Mouse (Mus musculus) stomach, embryonic 15.5 days (tissue): Measurements from ENCODE around the gene Ppara. TPM values are rescaled to one million over a fixed set of nuclear protein-coding genes. Genes with fewer than 3 reads are reported as not detected.

Experiments used
- ATAC-seq: fragments of 200-750 bp; cut with Nextera tagmentation; 2 replicates; pipeline ENCODE4 v1.8.0; 2017; ENCODE audit warnings: low read depth, moderate number of reproducible peaks, moderate TSS enrichment; ENCODE audit not compliant: insufficient read depth, low FRiP score
- H3K27ac ChIP-seq: fragments of 300-500 bp; sonication (generic); 2 replicates; pipeline ENCODE4 v1.5.1; 2015; ENCODE audit warnings: mild to moderate bottlenecking, inconsistent platforms
- H3K27me3 ChIP-seq: fragments of 300-500 bp; sonication (generic); replicated peaks from 2 replicates; pipeline ENCODE4 v1.6.1; 2015; ENCODE audit warnings: inconsistent platforms
- H3K36me3 ChIP-seq: fragments of 300-500 bp; sonication (generic); 2 replicates; pipeline ENCODE4 v1.6.1; 2015; ENCODE audit warnings: inconsistent platforms
- H3K4me1 ChIP-seq: fragments of 300-500 bp; sonication (generic); 2 replicates; pipeline ENCODE4 v1.6.1; 2015; ENCODE audit warnings: inconsistent platforms
- H3K4me2 ChIP-seq: fragments of 300-500 bp; sonication (generic); 2 replicates; pipeline ENCODE4 v1.6.1; 2015; ENCODE audit warnings: mild to moderate bottlenecking, inconsistent platforms
- H3K4me3 ChIP-seq: fragments of 300-500 bp; sonication (generic); replicated peaks from 2 replicates; pipeline ENCODE4 v1.5.1; 2015; ENCODE audit warnings: inconsistent platforms
- H3K9ac ChIP-seq: fragments of 300-500 bp; sonication (generic); 2 replicates; pipeline ENCODE4 v1.6.1; 2015; ENCODE audit warnings: inconsistent platforms
- H3K9me3 ChIP-seq: fragments of 300-500 bp; sonication (generic); 2 replicates; pipeline ENCODE4 v1.6.1; 2016; ENCODE audit warnings: inconsistent platforms
- whole genome bisulfite sequencing: fragments of 180-500 bp; shearing (Covaris S2); methylation state at CpG from one replicate; pipeline ENCODE4 v1.1.7; 2015; 5-methylcytosine and 5-hydroxymethylcytosine counted together
- polyA plus RNA-seq: library from polyadenylated mRNA; unstranded; fragments of >200 nt; fragmentation: Nextera tagmentation; extraction: Ambion mirVana; gene quantifications from 2 replicates; pipeline ENCODE4 v1.2.1, GENCODE M21; 2015

Ppara gene
- polyA plus RNA-seq, 1 experiment from 2014 or later = 9.6 TPM

DNA sequence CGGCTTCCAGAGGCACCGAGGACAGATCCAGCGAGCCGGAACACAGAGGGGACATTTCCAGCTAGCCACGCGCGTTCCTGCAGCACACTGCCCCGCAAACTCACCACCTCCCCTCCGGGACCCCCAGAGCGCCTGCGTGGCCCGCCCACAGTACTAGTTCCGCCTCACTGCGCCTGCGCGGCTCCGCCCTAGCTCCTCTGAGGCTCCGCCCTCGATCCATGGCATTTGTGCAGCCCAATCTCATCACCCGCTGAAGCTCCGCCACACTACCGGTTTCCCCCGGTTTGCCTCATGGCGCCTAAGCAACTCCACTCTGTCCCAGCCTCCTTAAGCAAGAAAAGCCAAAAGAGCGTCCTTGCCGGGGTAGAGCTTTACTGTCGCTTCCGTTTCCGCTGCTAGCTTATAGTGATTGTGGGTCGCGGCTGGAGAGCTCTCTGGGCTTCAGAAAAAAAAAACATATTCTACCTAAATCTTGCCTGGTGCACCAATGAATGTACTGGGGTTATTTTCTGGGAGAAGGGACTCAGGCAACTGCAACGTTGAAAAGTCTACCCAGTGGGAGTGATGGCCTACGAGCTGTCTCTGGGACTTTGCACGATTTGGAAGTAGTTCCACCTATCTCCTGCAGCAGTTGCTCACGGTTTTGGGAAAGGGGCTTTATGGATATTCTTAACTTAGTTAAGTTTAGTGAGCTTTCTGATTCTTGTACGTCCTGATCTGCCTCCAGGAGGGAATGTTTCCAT lies 76.9 kb downstream of the Ppara start, which contains the start of gene Cdpf1:
Cdpf1 (minus strand) TSS at position 163 of the 743 bp plus-strand sequence.
- peak; percentile 94 for ATAC-seq
- WGBS = 3% methylated on average over 36 of the region's 36 CpGs
- peak within 1 kb of the TSS; percentile 65 for H3K4me3 ChIP-seq
- H3K27ac ChIP-seq = peak within 1 kb of the TSS; percentile 89
- peak within 1 kb of the TSS; percentile 69 for H3K4me2 ChIP-seq
- no peaks in the 10 kb centered on the region for H3K9me3 ChIP-seq
- H3K4me1 ChIP-seq = peaks cover 9% of the 10 kb centered on the region
- peak within 1 kb of the TSS; percentile 71 for H3K9ac ChIP-seq
- H3K36me3 ChIP-seq = no peaks in the 10 kb centered on the region
- H3K27me3 ChIP-seq = no peaks in the 10 kb centered on the region

DNA sequence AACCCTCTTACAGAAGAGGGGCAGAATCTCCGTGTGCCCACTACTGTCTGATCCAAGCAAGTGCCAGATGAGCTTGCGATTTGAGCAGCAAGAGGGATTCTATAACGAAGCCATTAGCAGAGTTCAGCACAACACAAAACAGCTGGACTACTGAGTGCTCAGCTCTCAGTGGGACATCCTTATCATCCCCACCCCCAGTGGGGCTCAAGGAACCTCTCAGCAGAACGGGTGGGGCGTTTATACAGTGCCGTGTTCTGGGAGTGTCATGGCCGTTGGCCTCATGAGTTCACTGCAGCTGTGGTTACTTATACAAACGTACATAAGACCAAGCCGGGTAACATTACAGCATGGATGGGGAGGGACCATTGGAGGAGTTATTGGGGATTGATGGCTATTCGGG lies 78.6 kb downstream of the Ppara start:
- H3K36me3 ChIP-seq = no peaks in the 10 kb centered on the region
- WGBS = 49% methylated on average over 10 of the region's 10 CpGs
- H3K4me2 ChIP-seq = no peak overlapping the region
- H3K4me1 ChIP-seq = peaks cover 9% of the 10 kb centered on the region
- no peak overlapping the region for H3K9ac ChIP-seq
- no peak overlapping the region for H3K27ac ChIP-seq
- no peaks in the 10 kb centered on the region for H3K9me3 ChIP-seq
- no peak overlapping the region for H3K4me3 ChIP-seq
- no peaks in the 10 kb centered on the region for H3K27me3 ChIP-seq
- no peak for ATAC-seq

DNA sequence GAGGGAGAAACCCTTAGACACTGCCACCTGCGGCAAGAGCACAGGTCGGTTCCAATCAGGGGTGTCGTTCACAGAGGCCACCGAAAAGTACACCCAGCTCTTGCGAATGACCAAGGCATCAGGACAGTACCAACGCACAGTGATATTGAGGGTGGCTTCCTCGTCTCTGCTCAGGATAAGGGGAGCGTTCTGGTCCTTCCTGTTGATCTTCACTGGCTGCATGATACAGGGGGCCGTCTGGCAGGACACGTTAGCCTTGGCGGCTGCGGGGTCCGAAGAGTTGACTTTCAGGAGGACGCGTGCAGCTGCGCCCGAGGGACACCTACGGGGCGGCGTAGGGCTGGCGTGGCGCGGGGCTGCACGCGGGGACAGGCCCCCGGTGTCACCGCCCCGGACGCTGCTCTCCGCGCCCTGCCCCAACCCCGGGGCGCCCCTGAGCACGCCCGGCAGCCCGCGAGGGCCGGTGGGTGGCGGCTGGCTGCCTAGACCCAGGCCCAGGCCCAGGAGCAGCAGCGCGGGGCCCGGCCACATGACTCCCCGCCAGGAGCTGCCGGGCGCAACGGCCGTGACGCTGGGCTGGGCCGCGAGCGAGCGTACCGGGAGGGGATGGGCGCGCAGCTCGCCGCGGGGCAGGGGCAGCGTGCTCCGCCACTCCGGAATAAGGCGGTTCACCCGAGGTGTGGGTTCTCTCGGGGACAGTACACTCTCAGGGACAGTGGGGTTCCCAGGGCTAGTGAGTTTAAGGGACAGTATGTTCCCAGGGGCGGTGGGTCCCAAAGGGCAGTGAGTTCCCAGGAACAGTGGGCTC lies 86.6 kb downstream of the Ppara start, which contains the start of gene Pkdrej:
Pkdrej (minus strand) TSS at position 532 of the 808 bp plus-strand sequence.
- Histone ChIP-seq H3K4me3 (peak within 1 kb of the TSS; percentile 50), H3K27ac (no peak within 1 kb of the TSS), H3K4me2 (peak within 1 kb of the TSS; percentile 96), H3K4me1 (0 out of 2 replicates have a peak, but pooled peaks cover 6% of the 10 kb centered on the region), H3K9me3 (no peaks in the 10 kb centered on the region), H3K9ac (peak within 1 kb of the TSS; percentile 45; the same call in 1 of the 2 replicates), H3K36me3 (no peaks in the 10 kb centered on the region), H3K27me3 (0 out of 2 replicates have a peak, but pooled peaks cover 3% of the 10 kb centered on the region)
- 1% methylated on average over 65 of the region's 65 CpGs for WGBS
- peak; percentile 78; the same call in 1 of the 2 replicates for ATAC-seq

DNA sequence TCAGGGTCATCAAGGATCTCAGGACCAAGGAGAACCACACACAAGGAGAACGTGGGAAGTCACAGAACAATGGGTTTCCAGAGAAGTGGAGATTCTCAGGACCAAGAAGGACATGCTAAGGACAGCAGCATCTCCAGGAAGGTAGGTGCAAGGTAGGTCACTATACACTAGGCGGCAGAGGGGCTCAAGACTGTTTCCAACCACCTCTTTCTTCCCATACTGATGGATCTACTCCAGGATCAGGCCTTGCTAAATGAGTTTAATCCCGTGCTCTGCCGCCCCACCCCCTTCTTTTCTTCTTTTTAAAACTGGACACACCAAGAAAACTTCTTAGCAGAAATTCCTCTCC lies 87.2 kb downstream of the Ppara start:
- peak overlapping the region; percentile 96 for H3K4me2 ChIP-seq
- H3K9ac ChIP-seq = no peak overlapping the region
- H3K27ac ChIP-seq = no peak overlapping the region
- 0 out of 2 replicates have a peak, but pooled peaks cover 6% of the 10 kb centered on the region for H3K4me1 ChIP-seq
- 0 out of 2 replicates have a peak, but pooled peaks cover 3% of the 10 kb centered on the region for H3K27me3 ChIP-seq
- no peaks in the 10 kb centered on the region for H3K36me3 ChIP-seq
- H3K9me3 ChIP-seq = no peaks in the 10 kb centered on the region
- WGBS = 19% methylated on average over 4 of the region's 4 CpGs
- peak overlapping the region; percentile 50 for H3K4me3 ChIP-seq
- peak; percentile 44; the same call in 1 of the 2 replicates for ATAC-seq

DNA sequence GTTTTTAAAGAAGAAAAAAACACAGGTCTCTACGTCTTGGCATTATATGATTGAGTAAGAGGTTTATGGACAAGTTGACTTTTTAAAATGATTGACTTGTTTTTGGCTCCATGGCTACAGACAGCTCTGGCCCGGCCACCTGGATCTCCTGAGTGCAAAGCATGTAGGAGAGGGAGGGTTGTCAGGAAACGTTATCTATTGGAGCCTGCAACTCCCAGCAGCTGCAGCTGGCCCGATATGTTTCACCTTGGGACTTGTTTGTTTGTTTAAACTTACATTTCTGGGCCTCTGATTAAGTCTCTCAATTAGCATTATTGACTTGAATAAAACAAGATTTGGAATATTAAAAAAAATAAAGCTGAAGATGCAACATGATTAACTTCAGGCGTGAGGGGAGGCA lies 91.9 kb downstream of the Ppara start:
- WGBS = 39% methylated on average over 5 of the region's 5 CpGs
- no peaks in the 10 kb centered on the region for H3K9me3 ChIP-seq

DNA sequence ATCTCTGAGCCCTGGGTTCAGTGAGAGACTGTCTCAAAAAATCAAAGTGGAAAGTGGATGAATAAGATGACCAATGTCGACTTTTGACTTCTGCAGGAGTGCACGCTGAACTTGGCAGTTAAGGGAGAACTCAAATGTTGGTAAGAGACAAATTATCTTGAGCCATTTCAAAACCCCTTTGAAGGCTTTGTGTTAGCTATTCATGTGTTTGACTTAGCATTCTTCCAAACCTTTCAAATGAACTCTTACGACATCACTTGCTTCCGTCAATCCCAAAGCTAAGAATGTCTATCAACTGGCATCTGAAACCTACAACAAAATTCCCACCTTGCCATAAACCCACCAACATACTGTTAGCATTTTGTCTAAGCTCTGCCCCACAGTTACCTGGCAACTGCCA lies 93.3 kb downstream of the Ppara start:
- Histone ChIP-seq H3K4me1 (0 out of 2 replicates have a peak, but pooled peaks cover 6% of the 10 kb centered on the region), H3K9ac (no peak overlapping the region), H3K27me3 (no peaks in the 10 kb centered on the region), H3K4me2 (no peak overlapping the region), H3K36me3 (no peaks in the 10 kb centered on the region), H3K27ac (no peak overlapping the region; the same call in 1 of the 2 replicates), H3K4me3 (no peak overlapping the region), H3K9me3 (no peaks in the 10 kb centered on the region)
- 66% methylated on average over 4 of the region's 4 CpGs for WGBS
- ATAC-seq = no peak

More for the DNA sequence above, 91.9 kb downstream of the Ppara start:
- H3K9ac ChIP-seq = no peak overlapping the region
- no peak for ATAC-seq
- no peaks in the 10 kb centered on the region for H3K27me3 ChIP-seq
- H3K4me2 ChIP-seq = no peak overlapping the region
- H3K4me1 ChIP-seq = 0 out of 2 replicates have a peak, but pooled peaks cover 3% of the 10 kb centered on the region
- no peak overlapping the region for H3K4me3 ChIP-seq
- no peaks in the 10 kb centered on the region for H3K36me3 ChIP-seq
- no peak overlapping the region for H3K27ac ChIP-seq

DNA sequence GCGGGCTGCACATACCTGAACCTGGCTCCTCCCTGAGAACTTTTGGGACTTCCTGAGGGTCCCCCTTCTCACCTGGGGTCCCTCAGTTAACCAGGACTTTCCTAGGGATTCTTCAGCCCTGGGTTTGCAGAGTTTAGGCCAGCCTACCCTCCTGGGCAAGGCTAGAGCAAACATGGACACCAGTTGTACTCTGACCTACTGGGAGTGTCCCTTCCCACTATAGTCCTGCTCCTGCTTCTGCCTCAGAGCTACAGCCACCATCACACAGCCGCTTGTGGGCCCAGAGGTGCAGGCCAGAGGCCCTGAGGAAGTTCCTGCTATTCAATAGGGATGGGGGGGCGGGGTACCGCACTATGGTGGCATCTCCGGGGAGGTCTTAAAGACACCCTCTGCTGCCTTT lies 94.7 kb downstream of the Ppara start:
- Histone ChIP-seq H3K9me3 (no peaks in the 10 kb centered on the region), H3K4me1 (0 out of 2 replicates have a peak, but pooled peaks cover 6% of the 10 kb centered on the region), H3K9ac (no peak overlapping the region), H3K36me3 (no peaks in the 10 kb centered on the region), H3K4me3 (no peak overlapping the region), H3K4me2 (no peak overlapping the region), H3K27me3 (no peaks in the 10 kb centered on the region), H3K27ac (no peak overlapping the region)
- 71% methylated on average over 5 of the region's 5 CpGs for WGBS
- no peak for ATAC-seq

DNA sequence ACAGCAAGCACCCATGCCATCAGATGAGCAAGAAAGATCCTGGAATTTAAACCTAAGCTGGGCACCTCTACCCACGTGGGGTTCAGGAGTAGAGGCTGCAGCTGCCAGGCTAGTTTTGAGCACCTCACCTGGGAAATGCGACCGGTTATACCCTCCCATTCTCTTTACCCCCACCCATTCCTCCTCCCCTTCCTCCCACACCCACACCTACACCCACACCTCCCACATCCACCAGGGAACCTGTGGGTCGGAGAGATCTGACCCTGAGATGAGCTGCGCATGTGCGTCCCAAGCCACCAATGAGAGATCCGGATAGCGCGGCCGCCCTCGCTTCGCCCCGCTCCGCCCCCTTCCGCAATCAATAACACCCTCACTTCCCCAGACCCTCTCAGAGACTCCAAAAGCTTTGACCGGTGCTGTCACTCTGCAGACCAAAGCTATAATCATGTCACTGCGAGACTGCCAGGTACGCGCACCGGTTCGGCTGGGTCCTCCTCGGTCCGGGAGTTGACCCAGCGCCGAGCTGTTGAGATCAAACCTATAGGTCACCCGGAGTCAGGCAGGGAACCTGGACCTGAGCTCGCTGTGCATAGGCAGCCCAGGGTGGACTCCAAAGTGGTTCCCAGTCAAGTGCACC lies 97.3 kb downstream of the Ppara start, which contains the start of gene Ttc38:
Ttc38 (plus strand) TSS at position 353 of the 637 bp plus-strand sequence.
- under 1% methylated on average over 27 of the region's 27 CpGs for WGBS
- Histone ChIP-seq H3K4me2 (peak within 1 kb of the TSS; percentile 78), H3K36me3 (no peaks in the 10 kb centered on the region), H3K9ac (peak within 1 kb of the TSS; percentile 14; the same call in 1 of the 2 replicates), H3K27ac (no peak within 1 kb of the TSS), H3K4me1 (0 out of 2 replicates have a peak, but pooled peaks cover 6% of the 10 kb centered on the region), H3K27me3 (no peaks in the 10 kb centered on the region), H3K4me3 (peak within 1 kb of the TSS; percentile 51), H3K9me3 (no peaks in the 10 kb centered on the region)
- peak; percentile 92 for ATAC-seq

DNA sequence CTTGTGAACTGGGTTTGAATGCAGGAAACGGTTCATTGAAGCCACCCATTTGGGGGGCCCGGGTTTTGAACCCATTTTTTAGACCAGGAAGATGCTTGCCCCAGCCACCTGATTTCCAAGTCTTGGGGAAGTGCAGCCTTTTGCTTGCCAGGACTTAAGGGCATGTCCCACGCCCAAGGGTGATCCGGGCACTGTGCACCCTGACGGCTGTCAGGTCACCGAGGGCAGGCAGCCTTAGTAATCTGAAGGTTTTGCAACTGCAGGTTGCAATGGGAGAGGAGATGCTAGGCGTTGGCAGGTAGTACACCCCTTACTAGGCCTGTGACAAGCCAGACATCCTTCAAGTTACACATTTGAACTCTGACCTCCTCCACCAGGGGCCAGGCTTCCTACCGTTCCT lies 97.8 kb downstream of the Ppara start:
- Histone ChIP-seq H3K27me3 (no peaks in the 10 kb centered on the region), H3K36me3 (no peaks in the 10 kb centered on the region), H3K4me3 (peak overlapping the region; percentile 51), H3K4me2 (peak overlapping the region; percentile 78), H3K9ac (no peak overlapping the region), H3K27ac (no peak overlapping the region), H3K4me1 (0 out of 2 replicates have a peak, but pooled peaks cover 6% of the 10 kb centered on the region), H3K9me3 (no peaks in the 10 kb centered on the region)
- no peak for ATAC-seq
- WGBS = 39% methylated on average over 8 of the region's 8 CpGs

DNA sequence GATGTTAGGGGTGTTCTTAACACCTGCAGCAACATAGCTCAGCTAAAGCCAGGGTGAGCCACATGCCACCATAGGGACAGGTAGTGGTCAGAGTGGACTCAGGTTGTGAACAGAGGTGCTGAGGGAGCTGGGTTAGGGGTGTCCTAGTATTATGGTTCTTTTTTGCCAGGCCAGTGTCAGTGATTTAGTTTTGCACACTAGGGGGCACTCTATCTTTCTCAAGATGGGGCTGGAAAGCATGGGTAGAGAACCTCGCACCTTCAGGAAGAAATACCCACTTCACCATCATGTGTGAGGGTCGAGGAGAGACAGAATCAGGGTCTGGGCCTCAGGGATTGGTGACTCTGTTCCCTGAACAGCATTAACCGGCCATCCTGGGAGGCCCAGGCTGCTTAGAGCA lies 100.6 kb downstream of the Ppara start:
- Histone ChIP-seq H3K4me1 (0 out of 2 replicates have a peak, but pooled peaks cover 6% of the 10 kb centered on the region), H3K9ac (no peak overlapping the region), H3K9me3 (no peaks in the 10 kb centered on the region), H3K4me3 (no peak overlapping the region), H3K36me3 (no peaks in the 10 kb centered on the region), H3K27me3 (no peaks in the 10 kb centered on the region), H3K27ac (no peak overlapping the region), H3K4me2 (no peak overlapping the region)
- 48% methylated on average over 3 of the region's 3 CpGs for WGBS
- no peak for ATAC-seq

DNA sequence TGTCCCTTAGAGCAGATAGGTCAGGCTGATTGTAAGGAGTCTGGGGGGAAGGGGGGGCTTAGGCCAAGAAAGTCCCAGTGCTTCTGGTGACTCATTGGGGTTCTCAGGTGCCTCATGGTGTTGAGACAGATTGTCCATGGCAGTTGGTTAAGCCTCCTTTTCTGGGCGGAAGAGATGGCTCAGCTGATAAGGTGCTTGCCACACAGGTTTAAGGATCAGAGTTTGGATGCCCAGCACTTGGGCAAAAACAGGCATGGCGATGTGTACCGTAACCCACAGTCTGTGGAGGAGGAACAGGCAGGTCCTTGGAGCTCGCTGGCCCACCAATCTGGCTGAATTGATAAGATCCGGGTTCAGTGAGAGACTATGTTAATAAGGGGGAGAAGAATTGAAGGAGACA lies 102.1 kb downstream of the Ppara start:
- 85% methylated on average over 5 of the region's 5 CpGs for whole genome bisulfite sequencing
- no peak overlapping the region for H3K4me2 ChIP-seq
- H3K9ac ChIP-seq = no peak overlapping the region
- ATAC-seq = no peak
- no peak overlapping the region for H3K4me3 ChIP-seq
- 0 out of 2 replicates have a peak, but pooled peaks cover 2% of the 10 kb centered on the region for H3K4me1 ChIP-seq
- no peak overlapping the region for H3K27ac ChIP-seq
- no peaks in the 10 kb centered on the region for H3K9me3 ChIP-seq
- no peaks in the 10 kb centered on the region for H3K36me3 ChIP-seq
- no peaks in the 10 kb centered on the region for H3K27me3 ChIP-seq
